Mouse (Mus musculus): ENCODE results near the gene Gosr2. TPM values are rescaled to one million over a fixed set of nuclear protein-coding genes. Genes with fewer than 3 reads are reported as not detected.
"Not testable (repeated sequence)": the region's sequence is repeated elsewhere in the genome, so short reads cannot be mapped to it uniquely, and the experiment has no call there.

Gene Gosr2
- polyA plus RNA-seq, 2 experiments, result 27.6 to 39.1 TPM

DNA sequence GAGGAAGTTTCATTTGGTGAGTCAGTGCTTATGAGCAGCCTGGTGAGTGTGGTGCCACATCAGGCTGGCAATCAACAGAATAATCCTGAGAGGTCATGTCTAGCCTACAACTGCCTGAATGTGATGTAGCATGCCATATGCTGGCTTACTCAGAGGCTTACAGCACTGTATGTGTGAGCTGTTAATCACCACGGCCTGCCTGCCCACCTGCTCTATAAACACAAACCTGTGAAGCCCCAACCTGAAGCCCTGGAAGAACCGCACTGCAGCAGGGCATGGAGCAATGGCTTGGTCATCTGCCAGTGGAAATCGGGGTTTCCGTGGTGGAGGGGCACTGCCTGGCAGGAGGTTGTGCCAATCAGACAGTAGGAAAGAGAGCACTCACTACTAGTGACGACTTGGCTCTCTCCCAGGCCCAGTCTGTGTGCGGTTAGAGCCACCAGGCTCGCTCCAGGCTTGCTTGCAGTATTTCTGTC is 12.4 kb downstream of the Gosr2 start:
- 76% methylated on average over 7 of the region's 7 CpGs for WGBS (ENCODE audit: insufficient replicate concordance)
- Histone ChIP-seq H3K27me3 (ENCODE audit: control insufficient read depth, insufficient read depth, low read length) (no peaks in the 10 kb centered on the region), H3K4me1 (replicated peaks; ENCODE audit: control insufficient read depth in 2 of 2, insufficient read depth in 2 of 2, low read length in 1 of 2) (peaks cover 0 to 7% of the 10 kb centered on the region in 2 experiments; a peak in 2 of 4 replicates), H3K9me3 (ENCODE audit: control insufficient read depth, low read length) (no peaks in the 10 kb centered on the region), H3K27ac (no peak overlapping the region), H3K4me3 (ENCODE audit: insufficient read depth in 1 of 2, low read depth in 2 of 2, low read length in 2 of 2) (no peak overlapping the region), H3K36me3 (replicated peaks; ENCODE audit: control insufficient read depth, insufficient read depth, low read depth) (peaks cover 25% of the 10 kb centered on the region), H3K9ac (replicated peaks) (no peak overlapping the region), H3K4me2 (ENCODE audit: low read depth) (no peak overlapping the region)
- no peak for ATAC-seq (ENCODE audit: insufficient read depth)
- DNase-seq (ENCODE audit: low read depth in 3 of 3, low spot score in 3 of 3), result no peak
- TF ChIP-seq EP300 (IDR thresholded peaks at IDR 0.05; ENCODE audit: low read depth) (no peak), CTCF (IDR thresholded peaks at IDR 0.05; ENCODE audit: low read depth) (no peak)

DNA sequence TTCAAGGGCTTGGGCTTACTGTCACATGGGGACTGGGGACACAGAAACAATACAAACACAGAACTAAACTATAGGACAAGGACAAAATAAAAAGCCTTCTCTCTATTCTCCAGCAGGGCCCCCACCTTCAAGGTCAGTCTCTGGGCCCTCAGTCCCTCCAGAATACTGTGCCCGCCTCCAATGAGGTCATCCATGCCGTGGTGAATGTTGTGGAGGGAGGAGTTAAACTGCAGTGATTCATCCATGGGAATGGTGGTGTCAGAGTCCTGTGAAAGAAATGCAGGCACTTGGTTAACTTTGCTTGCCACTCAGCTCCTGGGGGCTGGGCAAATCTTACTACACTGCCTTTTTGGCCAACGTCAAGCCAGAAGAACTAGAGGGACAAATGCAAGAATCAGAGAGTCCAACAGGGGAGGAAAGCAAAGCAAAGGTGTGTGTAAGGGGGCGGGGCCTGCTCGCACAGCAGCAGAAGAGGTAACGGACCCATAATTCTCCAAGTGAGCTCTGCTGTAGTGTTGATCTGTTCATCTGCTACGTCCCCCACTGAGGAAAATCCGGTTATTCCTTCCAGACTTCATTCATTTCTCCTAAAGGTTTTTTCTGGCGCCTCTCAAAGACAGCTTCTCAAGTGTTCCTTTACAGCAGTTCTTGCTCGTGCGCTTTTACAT is 13.9 kb downstream of the Gosr2 start:
- ATAC-seq (ENCODE audit: insufficient read depth) (no peak), DNase-seq (ENCODE audit: low read depth in 3 of 3, low spot score in 3 of 3) (no peak)
- Histone ChIP-seq H3K9me3 (ENCODE audit: control insufficient read depth, low read length) (no peaks in the 10 kb centered on the region), H3K4me1 (replicated peaks; ENCODE audit: control insufficient read depth in 2 of 2, insufficient read depth in 2 of 2, low read length in 1 of 2) (no peaks in the 10 kb centered on the region), H3K4me2 (ENCODE audit: low read depth) (no peak overlapping the region), H3K27ac (no peak overlapping the region), H3K9ac (replicated peaks) (no peak overlapping the region), H3K36me3 (replicated peaks; ENCODE audit: control insufficient read depth, insufficient read depth, low read depth) (peaks cover 31% of the 10 kb centered on the region), H3K4me3 (ENCODE audit: insufficient read depth in 1 of 2, low read depth in 2 of 2, low read length in 2 of 2) (no peak overlapping the region), H3K27me3 (ENCODE audit: control insufficient read depth, insufficient read depth, low read length) (no peaks in the 10 kb centered on the region)
- TF ChIP-seq CTCF (IDR thresholded peaks at IDR 0.05; ENCODE audit: low read depth) (no peak), EP300 (IDR thresholded peaks at IDR 0.05; ENCODE audit: low read depth) (no peak)
- WGBS (ENCODE audit: insufficient replicate concordance), result 80% methylated on average over 11 of the region's 11 CpGs

DNA sequence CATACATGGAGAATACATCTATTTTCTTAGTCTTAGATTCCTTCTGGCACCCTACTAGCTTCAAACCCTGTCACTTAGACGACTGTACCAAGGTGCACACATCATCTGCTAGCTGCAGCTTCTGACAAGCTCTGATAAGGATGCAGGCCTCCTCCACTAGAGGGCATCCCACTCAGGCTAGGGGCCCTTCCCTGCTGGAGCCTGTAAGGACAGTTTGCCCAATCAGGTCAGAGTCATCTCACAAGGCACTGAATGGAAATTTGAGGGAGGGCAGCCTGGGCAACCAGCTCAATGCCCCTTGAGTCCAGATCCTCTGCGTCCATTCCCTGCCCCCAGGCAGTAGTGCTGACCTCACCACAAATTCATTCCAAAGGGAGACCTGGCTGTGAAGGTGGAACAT is 20.7 kb downstream of the Gosr2 start:
- peaks cover 14% of the 10 kb centered on the region for H3K36me3 ChIP-seq (replicated peaks; ENCODE audit: control insufficient read depth, insufficient read depth, low read depth)
- not testable (repeated sequence) for H3K4me2 ChIP-seq (ENCODE audit: low read depth); H3K9me3 ChIP-seq (ENCODE audit: control insufficient read depth, low read length); H3K27me3 ChIP-seq (ENCODE audit: control insufficient read depth, insufficient read depth, low read length); DNase-seq (ENCODE audit: low read depth in 3 of 3, low spot score in 3 of 3); H3K4me3 ChIP-seq (ENCODE audit: insufficient read depth in 1 of 2, low read depth in 2 of 2, low read length in 2 of 2); H3K9ac ChIP-seq (replicated peaks); H3K27ac ChIP-seq; H3K4me1 ChIP-seq (replicated peaks; ENCODE audit: control insufficient read depth in 2 of 2, insufficient read depth in 2 of 2, low read length in 1 of 2)
- 25% methylated on average over 2 of the region's 2 CpGs for WGBS (ENCODE audit: insufficient replicate concordance)
- TF ChIP-seq CTCF (IDR thresholded peaks at IDR 0.05; ENCODE audit: low read depth), result peak; percentile 74
- ATAC-seq (ENCODE audit: insufficient read depth), result 0 out of 2 replicates have a peak, but pooled peaks have one; percentile 41

DNA sequence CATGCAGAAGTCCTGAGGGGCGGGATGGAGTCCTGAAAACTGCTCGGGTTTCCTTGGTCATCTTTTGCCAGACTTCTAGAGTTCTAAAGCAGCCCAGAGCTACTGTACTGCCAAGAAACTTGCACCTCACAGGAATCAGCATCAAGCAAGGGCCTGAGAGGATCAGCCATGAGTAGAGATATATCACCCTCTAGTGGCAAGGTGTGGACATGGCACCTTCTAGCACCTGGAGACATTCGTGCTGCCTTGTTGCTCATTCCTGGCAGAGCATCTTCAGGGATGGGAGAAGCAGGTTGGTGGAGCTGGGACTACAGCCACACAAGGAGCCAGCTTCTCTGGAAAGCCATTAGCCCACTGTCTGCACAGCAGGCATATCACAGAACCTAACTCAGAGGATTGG is 22.1 kb downstream of the Gosr2 start:
- no peak for ATAC-seq (ENCODE audit: insufficient read depth)
- TF ChIP-seq CTCF (IDR thresholded peaks at IDR 0.05; ENCODE audit: low read depth) (peak; percentile 92), EP300 (IDR thresholded peaks at IDR 0.05; ENCODE audit: low read depth) (no peak)
- WGBS (ENCODE audit: insufficient replicate concordance), result 46% methylated on average over 3 of the region's 3 CpGs

DNA sequence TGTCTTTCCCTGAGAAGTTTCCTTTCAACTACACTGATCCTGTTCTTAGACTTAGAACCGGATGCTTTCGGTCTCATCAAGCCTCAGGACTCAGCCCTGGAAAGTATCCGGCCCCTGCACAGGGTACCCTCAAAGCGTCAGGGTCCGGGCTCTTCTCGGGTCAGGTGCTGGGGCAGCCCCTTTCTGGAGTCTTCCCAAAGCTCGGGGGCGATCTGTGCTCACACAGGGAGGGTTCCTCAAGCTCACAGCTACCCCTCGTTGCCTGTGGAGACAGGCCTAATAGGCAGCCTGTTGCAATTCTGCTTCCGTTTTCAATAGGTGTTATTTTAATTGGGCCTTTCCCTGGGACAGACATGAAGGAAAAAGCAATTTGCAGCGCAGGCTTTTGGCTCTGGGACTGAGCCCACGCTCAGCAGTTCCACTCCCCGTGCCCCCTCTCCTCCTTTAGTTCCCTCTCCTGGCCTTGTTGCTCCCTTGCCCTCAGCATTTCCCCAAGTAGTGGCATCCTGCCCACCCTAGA is 30.7 kb downstream of the Gosr2 start:
- H3K36me3 ChIP-seq (replicated peaks; ENCODE audit: control insufficient read depth, insufficient read depth, low read depth), result no peaks in the 10 kb centered on the region
- 48% methylated on average over 13 of the region's 13 CpGs for WGBS (ENCODE audit: insufficient replicate concordance)
- no peak overlapping the region for H3K9ac ChIP-seq (replicated peaks)
- no peak overlapping the region for H3K4me2 ChIP-seq (ENCODE audit: low read depth)
- ATAC-seq (ENCODE audit: insufficient read depth) (no peak), DNase-seq (ENCODE audit: low read depth in 3 of 3, low spot score in 3 of 3) (no peak)
- H3K27me3 ChIP-seq (ENCODE audit: control insufficient read depth, insufficient read depth, low read length), result no peaks in the 10 kb centered on the region
- no peaks in the 10 kb centered on the region for H3K9me3 ChIP-seq (ENCODE audit: control insufficient read depth, low read length)
- no peak overlapping the region for H3K27ac ChIP-seq
- H3K4me1 ChIP-seq (replicated peaks; ENCODE audit: control insufficient read depth in 2 of 2, insufficient read depth in 2 of 2, low read length in 1 of 2), result no peaks in the 10 kb centered on the region
- no peak overlapping the region for H3K4me3 ChIP-seq (ENCODE audit: insufficient read depth in 1 of 2, low read depth in 2 of 2, low read length in 2 of 2)
- TF ChIP-seq EP300 (IDR thresholded peaks at IDR 0.05; ENCODE audit: low read depth) (no peak), CTCF (IDR thresholded peaks at IDR 0.05; ENCODE audit: low read depth) (no peak)

More for the DNA sequence above, 22.1 kb downstream of the Gosr2 start:
- H3K9ac ChIP-seq (replicated peaks), result no peak overlapping the region
- DNase-seq (ENCODE audit: low read depth in 3 of 3, low spot score in 3 of 3), result peak in 1 of 3 experiments; percentile 30
- no peaks in the 10 kb centered on the region for H3K9me3 ChIP-seq (ENCODE audit: control insufficient read depth, low read length)
- H3K27ac ChIP-seq, result no peak overlapping the region
- no peak overlapping the region for H3K4me3 ChIP-seq (ENCODE audit: insufficient read depth in 1 of 2, low read depth in 2 of 2, low read length in 2 of 2)
- H3K36me3 ChIP-seq (replicated peaks; ENCODE audit: control insufficient read depth, insufficient read depth, low read depth), result peaks cover 12% of the 10 kb centered on the region
- no peak overlapping the region for H3K4me2 ChIP-seq (ENCODE audit: low read depth)
- H3K4me1 ChIP-seq (replicated peaks; ENCODE audit: control insufficient read depth in 2 of 2, insufficient read depth in 2 of 2, low read length in 1 of 2), result no peaks in the 10 kb centered on the region
- no peaks in the 10 kb centered on the region for H3K27me3 ChIP-seq (ENCODE audit: control insufficient read depth, insufficient read depth, low read length)

Measured in liver, embryonic 14.5 days (tissue).